Mouse (Mus musculus): ENCODE data around the gene P4htm. TPM values are rescaled to one million over a fixed set of nuclear protein-coding genes. Genes with fewer than 3 reads are reported as not detected.

P4htm gene
- 21.9 and 23.6 TPM in 2 replicates for polyA plus RNA-seq (2015; fragmentation: Nextera tagmentation; extraction: Ambion mirVana)

GRCm38 (mm10) chr9:108596998-108597764 lies at the start of gene P4htm:
P4htm (minus strand) TSS chr9:108597667.
- Histone ChIP-seq H3K27me3 (replicated peaks; ENCODE audit: control insufficient read depth, insufficient read depth, low read length) (no peaks in the 10 kb centered on the region), H3K9me3 (ENCODE audit: control insufficient read depth, low read length) (no peaks in the 10 kb centered on the region), H3K4me1 (replicated peaks; ENCODE audit: control insufficient read depth, insufficient read depth, low read length) (peaks cover 13% of the 10 kb centered on the region), H3K9ac (replicated peaks; ENCODE audit: low read depth, low read length) (peak within 1 kb of the TSS; percentile 77), H3K36me3 (ENCODE audit: control insufficient read depth, insufficient read depth) (no peaks in the 10 kb centered on the region), H3K4me3 (replicated peaks; ENCODE audit: low read length) (peak within 1 kb of the TSS; percentile 66), H3K27ac (ENCODE audit: low read length) (peak within 1 kb of the TSS; percentile 25; the same call in 1 of the 2 replicates), H3K4me2 (ENCODE audit: low read length) (peak within 1 kb of the TSS; percentile 88)
- ATAC-seq, result peak; percentile 91
- under 1% methylated on average over 69 of the region's 69 CpGs for WGBS

- Histone ChIP-seq H3K4me2 (ENCODE audit: low read length) (no peak overlapping the region), H3K36me3 (ENCODE audit: control insufficient read depth, insufficient read depth) (no peaks in the 10 kb centered on the region; the same call in 1 of the 2 replicates), H3K27ac (ENCODE audit: low read length) (no peak overlapping the region), H3K4me3 (replicated peaks; ENCODE audit: low read length) (no peak overlapping the region), H3K4me1 (replicated peaks; ENCODE audit: control insufficient read depth, insufficient read depth, low read length) (no peaks in the 10 kb centered on the region), H3K27me3 (replicated peaks; ENCODE audit: control insufficient read depth, insufficient read depth, low read length) (no peaks in the 10 kb centered on the region), H3K9ac (replicated peaks; ENCODE audit: low read depth, low read length) (no peak overlapping the region), H3K9me3 (ENCODE audit: control insufficient read depth, low read length) (no peaks in the 10 kb centered on the region)
- WGBS, result 93% methylated on average over 2 of the region's 2 CpGs
- no peak for ATAC-seq
Observed at GRCm38 (mm10) chr9:108639825-108640224, 42.4 kb upstream of the P4htm start.

GRCm38 (mm10) chr9:108635415-108635814 lies 37.9 kb upstream of the P4htm start:
- Histone ChIP-seq H3K9ac (replicated peaks; ENCODE audit: low read depth, low read length) (no peak overlapping the region), H3K4me3 (replicated peaks; ENCODE audit: low read length) (no peak overlapping the region), H3K36me3 (ENCODE audit: control insufficient read depth, insufficient read depth) (no peaks in the 10 kb centered on the region), H3K4me1 (replicated peaks; ENCODE audit: control insufficient read depth, insufficient read depth, low read length) (no peaks in the 10 kb centered on the region), H3K27ac (ENCODE audit: low read length) (no peak overlapping the region), H3K4me2 (ENCODE audit: low read length) (no peak overlapping the region), H3K27me3 (replicated peaks; ENCODE audit: control insufficient read depth, insufficient read depth, low read length) (no peaks in the 10 kb centered on the region), H3K9me3 (ENCODE audit: control insufficient read depth, low read length) (no peaks in the 10 kb centered on the region)
- no peak for ATAC-seq
- WGBS, result 84% methylated on average over 2 of the region's 2 CpGs

- ATAC-seq, result no peak
- WGBS, result 76% methylated on average over 2 of the region's 2 CpGs
Observed at GRCm38 (mm10) chr9:108633846-108634245, 36.4 kb upstream of the P4htm start.

GRCm38 (mm10) chr9:108632375-108632774 lies 34.9 kb upstream of the P4htm start:
- H3K36me3 ChIP-seq (ENCODE audit: control insufficient read depth, insufficient read depth), result no peaks in the 10 kb centered on the region
- no peak overlapping the region for H3K9ac ChIP-seq (replicated peaks; ENCODE audit: low read depth, low read length)
- no peaks in the 10 kb centered on the region for H3K27me3 ChIP-seq (replicated peaks; ENCODE audit: control insufficient read depth, insufficient read depth, low read length)
- no peaks in the 10 kb centered on the region for H3K4me1 ChIP-seq (replicated peaks; ENCODE audit: control insufficient read depth, insufficient read depth, low read length)
- ATAC-seq, result no peak
- no peak overlapping the region for H3K4me2 ChIP-seq (ENCODE audit: low read length)
- H3K4me3 ChIP-seq (replicated peaks; ENCODE audit: low read length), result no peak overlapping the region
- no peak overlapping the region for H3K27ac ChIP-seq (ENCODE audit: low read length)
- WGBS, result 82% methylated on average over 5 of the region's 5 CpGs
- no peaks in the 10 kb centered on the region for H3K9me3 ChIP-seq (ENCODE audit: control insufficient read depth, low read length)

More at GRCm38 (mm10) chr9:108633846-108634245, 36.4 kb upstream of the P4htm start:
- Histone ChIP-seq H3K4me2 (ENCODE audit: low read length) (no peak overlapping the region), H3K27ac (ENCODE audit: low read length) (no peak overlapping the region), H3K36me3 (ENCODE audit: control insufficient read depth, insufficient read depth) (no peaks in the 10 kb centered on the region), H3K27me3 (replicated peaks; ENCODE audit: control insufficient read depth, insufficient read depth, low read length) (no peaks in the 10 kb centered on the region), H3K9me3 (ENCODE audit: control insufficient read depth, low read length) (no peaks in the 10 kb centered on the region), H3K4me3 (replicated peaks; ENCODE audit: low read length) (no peak overlapping the region), H3K9ac (replicated peaks; ENCODE audit: low read depth, low read length) (no peak overlapping the region), H3K4me1 (replicated peaks; ENCODE audit: control insufficient read depth, insufficient read depth, low read length) (no peaks in the 10 kb centered on the region)

- Histone ChIP-seq H3K4me1 (replicated peaks; ENCODE audit: control insufficient read depth, insufficient read depth, low read length) (no peaks in the 10 kb centered on the region), H3K27me3 (replicated peaks; ENCODE audit: control insufficient read depth, insufficient read depth, low read length) (no peaks in the 10 kb centered on the region), H3K4me2 (ENCODE audit: low read length) (no peak overlapping the region), H3K4me3 (replicated peaks; ENCODE audit: low read length) (no peak overlapping the region), H3K27ac (ENCODE audit: low read length) (no peak overlapping the region), H3K36me3 (ENCODE audit: control insufficient read depth, insufficient read depth) (no peaks in the 10 kb centered on the region), H3K9ac (replicated peaks; ENCODE audit: low read depth, low read length) (no peak overlapping the region), H3K9me3 (ENCODE audit: control insufficient read depth, low read length) (no peaks in the 10 kb centered on the region)
- no peak for ATAC-seq
- 95% methylated on average over 5 of the region's 5 CpGs for WGBS
Observed at GRCm38 (mm10) chr9:108631631-108632256, 34.3 kb upstream of the P4htm start.

- no peak overlapping the region for H3K4me2 ChIP-seq (ENCODE audit: low read length)
- no peak overlapping the region for H3K4me3 ChIP-seq (replicated peaks; ENCODE audit: low read length)
- H3K4me1 ChIP-seq (replicated peaks; ENCODE audit: control insufficient read depth, insufficient read depth, low read length), result no peaks in the 10 kb centered on the region
- no peaks in the 10 kb centered on the region for H3K27me3 ChIP-seq (replicated peaks; ENCODE audit: control insufficient read depth, insufficient read depth, low read length)
- 93% methylated on average over 1 of the region's 1 CpGs for WGBS
- no peak for ATAC-seq
- H3K27ac ChIP-seq (ENCODE audit: low read length), result no peak overlapping the region
- H3K36me3 ChIP-seq (ENCODE audit: control insufficient read depth, insufficient read depth), result no peaks in the 10 kb centered on the region
- H3K9me3 ChIP-seq (ENCODE audit: control insufficient read depth, low read length), result no peaks in the 10 kb centered on the region
- H3K9ac ChIP-seq (replicated peaks; ENCODE audit: low read depth, low read length), result no peak overlapping the region
Observed at GRCm38 (mm10) chr9:108630683-108631082, 33.2 kb upstream of the P4htm start.

GRCm38 (mm10) chr9:108628141-108628540 lies 30.7 kb upstream of the P4htm start:
- Histone ChIP-seq H3K36me3 (ENCODE audit: control insufficient read depth, insufficient read depth) (no peaks in the 10 kb centered on the region; the same call in 1 of the 2 replicates), H3K9me3 (ENCODE audit: control insufficient read depth, low read length) (no peaks in the 10 kb centered on the region), H3K4me3 (replicated peaks; ENCODE audit: low read length) (no peak overlapping the region), H3K27ac (ENCODE audit: low read length) (no peak overlapping the region), H3K4me2 (ENCODE audit: low read length) (no peak overlapping the region), H3K9ac (replicated peaks; ENCODE audit: low read depth, low read length) (no peak overlapping the region), H3K4me1 (replicated peaks; ENCODE audit: control insufficient read depth, insufficient read depth, low read length) (no peaks in the 10 kb centered on the region), H3K27me3 (replicated peaks; ENCODE audit: control insufficient read depth, insufficient read depth, low read length) (no peaks in the 10 kb centered on the region)
- WGBS, result 86% methylated on average over 4 of the region's 4 CpGs
- no peak for ATAC-seq

GRCm38 (mm10) chr9:108626498-108626897 lies 29.0 kb upstream of the P4htm start:
- Histone ChIP-seq H3K4me1 (replicated peaks; ENCODE audit: control insufficient read depth, insufficient read depth, low read length) (no peaks in the 10 kb centered on the region), H3K4me3 (replicated peaks; ENCODE audit: low read length) (no peak overlapping the region), H3K27ac (ENCODE audit: low read length) (no peak overlapping the region), H3K36me3 (ENCODE audit: control insufficient read depth, insufficient read depth) (no peaks in the 10 kb centered on the region; the same call in 1 of the 2 replicates), H3K9me3 (ENCODE audit: control insufficient read depth, low read length) (no peaks in the 10 kb centered on the region), H3K27me3 (replicated peaks; ENCODE audit: control insufficient read depth, insufficient read depth, low read length) (no peaks in the 10 kb centered on the region), H3K9ac (replicated peaks; ENCODE audit: low read depth, low read length) (no peak overlapping the region), H3K4me2 (ENCODE audit: low read length) (no peak overlapping the region)
- no peak for ATAC-seq
- WGBS, result 73% methylated on average over 2 of the region's 2 CpGs
